Mouse (Mus musculus) hindbrain, embryonic 13.5 days (tissue): ENCODE measurements around the gene Gp9. TPM values are rescaled to one million over a fixed set of nuclear protein-coding genes. Genes with fewer than 3 reads are reported as not detected.
A peak's percentile ranks its signal among the peaks of the same experiment; 100 is the strongest.

ENCODE experiments used
- ATAC-seq: fragments of 200-750 bp; cut with Nextera tagmentation; 2 replicates; pipeline ENCODE4 v1.8.0; 2017; ENCODE audit warnings: moderate TSS enrichment; ENCODE audit not compliant: low FRiP score
- H3K27ac ChIP-seq: fragments of 300-500 bp; sonication (generic); 2 replicates; pipeline ENCODE4 v1.5.1; 2015; ENCODE audit warnings: inconsistent platforms, mild to moderate bottlenecking, moderate library complexity
- H3K27me3 ChIP-seq: fragments of 300-500 bp; sonication (generic); 2 replicates; pipeline ENCODE4 v1.6.1; 2015; ENCODE audit warnings: mild to moderate bottlenecking, inconsistent platforms
- H3K36me3 ChIP-seq: fragments of 300-500 bp; sonication (generic); 2 replicates; pipeline ENCODE4 v1.6.1; 2015; ENCODE audit warnings: mild to moderate bottlenecking, inconsistent platforms
- H3K4me1 ChIP-seq: fragments of 300-500 bp; sonication (generic); replicated peaks from 2 replicates; pipeline ENCODE4 v1.6.1; 2015; ENCODE audit warnings: inconsistent platforms
- H3K4me2 ChIP-seq: fragments of 300-500 bp; sonication (generic); 2 replicates; pipeline ENCODE4 v1.6.1; 2015; ENCODE audit warnings: inconsistent platforms, mild to moderate bottlenecking, moderate library complexity
- H3K4me3 ChIP-seq: fragments of 300-500 bp; sonication (generic); 2 replicates; pipeline ENCODE4 v1.5.1; 2015; ENCODE audit warnings: mild to moderate bottlenecking, inconsistent platforms
- H3K9ac ChIP-seq: fragments of 300-500 bp; sonication (generic); 2 replicates; pipeline ENCODE4 v1.6.1; 2015; ENCODE audit warnings: mild to moderate bottlenecking, inconsistent platforms
- H3K9me3 ChIP-seq: fragments of 300-500 bp; sonication (generic); 2 replicates; pipeline ENCODE4 v1.6.1; 2016; ENCODE audit warnings: inconsistent platforms
- WGBS: fragments of 180-500 bp; shearing (Covaris S2); methylation state at CpG from one replicate; pipeline ENCODE4 v1.1.7; 2015; 5-methylcytosine and 5-hydroxymethylcytosine counted together
- polyA plus RNA-seq: library from polyadenylated mRNA; unstranded; fragments of >200 nt; fragmentation: Nextera tagmentation; extraction: Ambion mirVana; gene quantifications from 2 replicates; pipeline ENCODE4 v1.2.1, GENCODE M21; 2015

Gp9 gene
- polyA plus RNA-seq, 1 experiment from 2014 or later: 1.5 TPM

GRCm38 (mm10) chr6:87779174-87780165, 1.6 kb downstream of the Gp9 start:
- 91% methylated on average over 11 of the region's 11 CpGs for WGBS
- Histone ChIP-seq H3K9me3 (no peaks in the 10 kb centered on the region), H3K9ac (no peak overlapping the region), H3K4me2 (no peak overlapping the region), H3K36me3 (no peaks in the 10 kb centered on the region), H3K27ac (no peak overlapping the region), H3K4me3 (no peak overlapping the region), H3K27me3 (no peaks in the 10 kb centered on the region), H3K4me1 (no peaks in the 10 kb centered on the region)
- no peak for ATAC-seq

GRCm38 (mm10) chr6:87780546-87781301, 2.9 kb downstream of the Gp9 start:
- H3K27ac ChIP-seq: no peak overlapping the region
- H3K4me1 ChIP-seq: no peaks in the 10 kb centered on the region
- no peaks in the 10 kb centered on the region for H3K9me3 ChIP-seq
- 85% methylated on average over 10 of the region's 10 CpGs for WGBS
- H3K27me3 ChIP-seq: no peaks in the 10 kb centered on the region
- H3K36me3 ChIP-seq: no peaks in the 10 kb centered on the region
- no peak overlapping the region for H3K4me3 ChIP-seq
- ATAC-seq: no peak
- no peak overlapping the region for H3K4me2 ChIP-seq
- H3K9ac ChIP-seq: no peak overlapping the region

- Histone ChIP-seq H3K27me3 (no peaks in the 10 kb centered on the region), H3K4me3 (no peak overlapping the region), H3K27ac (no peak overlapping the region), H3K4me1 (peaks cover 3% of the 10 kb centered on the region), H3K36me3 (no peaks in the 10 kb centered on the region), H3K9ac (no peak overlapping the region), H3K4me2 (no peak overlapping the region), H3K9me3 (no peaks in the 10 kb centered on the region)
- 80% methylated on average over 8 of the region's 8 CpGs for WGBS
- ATAC-seq: no peak
Observed at GRCm38 (mm10) chr6:87784033-87784432, 6.2 kb downstream of the Gp9 start.

- Histone ChIP-seq H3K9ac (no peak overlapping the region), H3K4me1 (peaks cover 11% of the 10 kb centered on the region), H3K27me3 (no peaks in the 10 kb centered on the region), H3K36me3 (peaks cover 9% of the 10 kb centered on the region), H3K9me3 (no peaks in the 10 kb centered on the region), H3K4me2 (no peak overlapping the region), H3K27ac (no peak overlapping the region), H3K4me3 (no peak overlapping the region)
- ATAC-seq: no peak
- 86% methylated on average over 5 of the region's 5 CpGs for WGBS
Observed at GRCm38 (mm10) chr6:87786621-87787020, 8.7 kb downstream of the Gp9 start.

- Histone ChIP-seq H3K9me3 (no peaks in the 10 kb centered on the region), H3K27ac (no peak overlapping the region), H3K27me3 (no peaks in the 10 kb centered on the region), H3K4me2 (no peak overlapping the region), H3K9ac (no peak overlapping the region), H3K4me1 (peaks cover 11% of the 10 kb centered on the region), H3K4me3 (no peak overlapping the region), H3K36me3 (peaks cover 15% of the 10 kb centered on the region)
- ATAC-seq: no peak
- 84% methylated on average over 6 of the region's 6 CpGs for WGBS
Observed at GRCm38 (mm10) chr6:87787108-87787890, 9.4 kb downstream of the Gp9 start.

- ATAC-seq: no peak
- H3K4me2 ChIP-seq: no peak overlapping the region
- H3K9me3 ChIP-seq: no peaks in the 10 kb centered on the region
- no peak overlapping the region for H3K27ac ChIP-seq
- peaks cover 11% of the 10 kb centered on the region for H3K4me1 ChIP-seq
- H3K9ac ChIP-seq: no peak overlapping the region
- peaks cover 25% of the 10 kb centered on the region for H3K36me3 ChIP-seq
- no peaks in the 10 kb centered on the region for H3K27me3 ChIP-seq
- 94% methylated on average over 9 of the region's 9 CpGs for WGBS
- H3K4me3 ChIP-seq: no peak overlapping the region
Observed at GRCm38 (mm10) chr6:87788266-87788895, 10.5 kb downstream of the Gp9 start.

- 0 out of 2 replicates have a peak overlapping the region, but pooled peaks have one; percentile 40 for H3K27ac ChIP-seq
- H3K36me3 ChIP-seq: peaks cover 31% of the 10 kb centered on the region
- no peak for ATAC-seq
- H3K9me3 ChIP-seq: no peaks in the 10 kb centered on the region
- H3K4me2 ChIP-seq: no peak overlapping the region
- no peaks in the 10 kb centered on the region for H3K27me3 ChIP-seq
- no peak overlapping the region for H3K4me3 ChIP-seq
- 47% methylated on average over 5 of the region's 5 CpGs for WGBS
- H3K9ac ChIP-seq: peak overlapping the region; percentile 35; the same call in 1 of the 2 replicates
- H3K4me1 ChIP-seq: peaks cover 11% of the 10 kb centered on the region
Observed at GRCm38 (mm10) chr6:87788896-87789587, 11.2 kb downstream of the Gp9 start.

- ATAC-seq: no peak
- H3K27ac ChIP-seq: no peak overlapping the region
- 96% methylated on average over 6 of the region's 6 CpGs for WGBS
Observed at GRCm38 (mm10) chr6:87789791-87790190, 11.9 kb downstream of the Gp9 start.

GRCm38 (mm10) chr6:87790779-87791480, 13.1 kb downstream of the Gp9 start:
- Histone ChIP-seq H3K4me1 (peaks cover 11% of the 10 kb centered on the region), H3K4me3 (no peak overlapping the region), H3K9me3 (no peaks in the 10 kb centered on the region), H3K36me3 (peaks cover 36% of the 10 kb centered on the region), H3K4me2 (no peak overlapping the region), H3K27me3 (no peaks in the 10 kb centered on the region), H3K27ac (no peak overlapping the region), H3K9ac (no peak overlapping the region)
- WGBS: 82% methylated on average over 7 of the region's 7 CpGs
- no peak for ATAC-seq

More at GRCm38 (mm10) chr6:87789791-87790190, 11.9 kb downstream of the Gp9 start:
- H3K36me3 ChIP-seq: peaks cover 36% of the 10 kb centered on the region
- no peak overlapping the region for H3K4me2 ChIP-seq
- no peaks in the 10 kb centered on the region for H3K9me3 ChIP-seq
- H3K4me3 ChIP-seq: no peak overlapping the region
- no peaks in the 10 kb centered on the region for H3K27me3 ChIP-seq
- H3K4me1 ChIP-seq: peaks cover 11% of the 10 kb centered on the region
- peak overlapping the region; percentile 35; the same call in 1 of the 2 replicates for H3K9ac ChIP-seq

- 93% methylated on average over 5 of the region's 5 CpGs for WGBS
- Histone ChIP-seq H3K4me1 (peaks cover 11% of the 10 kb centered on the region), H3K4me3 (no peak overlapping the region), H3K9ac (no peak overlapping the region), H3K27me3 (no peaks in the 10 kb centered on the region), H3K4me2 (no peak overlapping the region), H3K27ac (no peak overlapping the region), H3K36me3 (peaks cover 36% of the 10 kb centered on the region), H3K9me3 (no peaks in the 10 kb centered on the region)
- no peak for ATAC-seq
Observed at GRCm38 (mm10) chr6:87791826-87792225, 14.0 kb downstream of the Gp9 start.
